Mouse (Mus musculus): Measurements from ENCODE around the gene Myo1h. TPM values are rescaled to one million over a fixed set of nuclear protein-coding genes. Genes with fewer than 3 reads are reported as not detected.

The Myo1h gene
- polyA plus RNA-seq, 1 experiment = 0.09 TPM

GRCm38 (mm10) chr5:114264791-114265190 is 24.2 kb upstream of the Myo1h start:
- TF ChIP-seq POLR2A (IDR thresholded peaks at IDR 0.05; ENCODE audit: low read depth, low read length) (no peak), CTCF (conservative IDR thresholded peaks at IDR 0.05; ENCODE audit: insufficient read depth, insufficient read length, low read depth, low read length) (no peak)
- Histone ChIP-seq H3K4me3 (ENCODE audit: insufficient read depth, low read depth, low read length) (no peak overlapping the region), H3K4me1 (ENCODE audit: control insufficient read depth, insufficient read depth, low read length) (no peaks in the 10 kb centered on the region), H3K36me3 (ENCODE audit: control insufficient read depth, insufficient read depth, low read length) (no peaks in the 10 kb centered on the region), H3K27me3 (replicated peaks; ENCODE audit: control insufficient read depth, insufficient read depth, low read length) (no peaks in the 10 kb centered on the region), H3K27ac (ENCODE audit: insufficient read depth, low read depth, low read length) (no peak overlapping the region)
- DNase-seq = no peak
- 80% methylated on average over 8 of the region's 8 CpGs for WGBS

- Histone ChIP-seq H3K27me3 (replicated peaks; ENCODE audit: control insufficient read depth, insufficient read depth, low read length) (no peaks in the 10 kb centered on the region), H3K27ac (ENCODE audit: insufficient read depth, low read depth, low read length) (no peak overlapping the region), H3K36me3 (ENCODE audit: control insufficient read depth, insufficient read depth, low read length) (no peaks in the 10 kb centered on the region), H3K4me1 (ENCODE audit: control insufficient read depth, insufficient read depth, low read length) (no peaks in the 10 kb centered on the region), H3K4me3 (ENCODE audit: insufficient read depth, low read depth, low read length) (no peak overlapping the region)
- no peak for DNase-seq
- TF ChIP-seq CTCF (conservative IDR thresholded peaks at IDR 0.05; ENCODE audit: insufficient read depth, insufficient read length, low read depth, low read length) (no peak), POLR2A (IDR thresholded peaks at IDR 0.05; ENCODE audit: low read depth, low read length) (no peak)
- 32% methylated on average over 7 of the region's 7 CpGs for WGBS
These were observed 20.3 kb upstream of the Myo1h start for GRCm38 (mm10) chr5:114268646-114269045.

- Histone ChIP-seq H3K4me3 (ENCODE audit: insufficient read depth, low read depth, low read length) (no peak overlapping the region), H3K27me3 (replicated peaks; ENCODE audit: control insufficient read depth, insufficient read depth, low read length) (no peaks in the 10 kb centered on the region), H3K36me3 (ENCODE audit: control insufficient read depth, insufficient read depth, low read length) (no peaks in the 10 kb centered on the region), H3K4me1 (ENCODE audit: control insufficient read depth, insufficient read depth, low read length) (no peaks in the 10 kb centered on the region), H3K27ac (ENCODE audit: insufficient read depth, low read depth, low read length) (no peak overlapping the region)
- WGBS = 48% methylated on average over 7 of the region's 7 CpGs
- TF ChIP-seq POLR2A (IDR thresholded peaks at IDR 0.05; ENCODE audit: low read depth, low read length) (no peak), CTCF (conservative IDR thresholded peaks at IDR 0.05; ENCODE audit: insufficient read depth, insufficient read length, low read depth, low read length) (no peak)
- DNase-seq = no peak
These were observed 19.5 kb upstream of the Myo1h start for GRCm38 (mm10) chr5:114269499-114269898.

- H3K27ac ChIP-seq (ENCODE audit: insufficient read depth, low read depth, low read length) = no peak overlapping the region
- no peaks in the 10 kb centered on the region for H3K27me3 ChIP-seq (replicated peaks; ENCODE audit: control insufficient read depth, insufficient read depth, low read length)
- TF ChIP-seq CTCF (conservative IDR thresholded peaks at IDR 0.05; ENCODE audit: insufficient read depth, insufficient read length, low read depth, low read length) (no peak), POLR2A (IDR thresholded peaks at IDR 0.05; ENCODE audit: low read depth, low read length) (no peak)
- no peak for DNase-seq
- H3K4me3 ChIP-seq (ENCODE audit: insufficient read depth, low read depth, low read length) = no peak overlapping the region
- no peaks in the 10 kb centered on the region for H3K36me3 ChIP-seq (ENCODE audit: control insufficient read depth, insufficient read depth, low read length)
- H3K4me1 ChIP-seq (ENCODE audit: control insufficient read depth, insufficient read depth, low read length) = no peaks in the 10 kb centered on the region
- 24% methylated on average over 12 of the region's 12 CpGs for WGBS
These were observed 19.0 kb upstream of the Myo1h start for GRCm38 (mm10) chr5:114269984-114270383.

- no peaks in the 10 kb centered on the region for H3K27me3 ChIP-seq (replicated peaks; ENCODE audit: control insufficient read depth, insufficient read depth, low read length)
- no peak for TF ChIP-seq CTCF (conservative IDR thresholded peaks at IDR 0.05; ENCODE audit: insufficient read depth, insufficient read length, low read depth, low read length)
- no peak for TF ChIP-seq POLR2A (IDR thresholded peaks at IDR 0.05; ENCODE audit: low read depth, low read length)
- H3K4me1 ChIP-seq (ENCODE audit: control insufficient read depth, insufficient read depth, low read length) = no peaks in the 10 kb centered on the region
- no peak within 1 kb of the TSS for H3K4me3 ChIP-seq (ENCODE audit: insufficient read depth, low read depth, low read length)
- no peaks in the 10 kb centered on the region for H3K36me3 ChIP-seq (ENCODE audit: control insufficient read depth, insufficient read depth, low read length)
- DNase-seq = no peak
- no peak within 1 kb of the TSS for H3K27ac ChIP-seq (ENCODE audit: insufficient read depth, low read depth, low read length)
- WGBS = under 1% methylated on average over 52 of the region's 56 CpGs
These were observed 15.1 kb upstream of the Myo1h start, which contains the start of gene Foxn4 for GRCm38 (mm10) chr5:114273693-114274402. Foxn4 (minus strand) TSS chr5:114273807.

GRCm38 (mm10) chr5:114275339-114275738 is 13.6 kb upstream of the Myo1h start:
- 32% methylated on average over 8 of the region's 8 CpGs for WGBS
- Histone ChIP-seq H3K4me3 (ENCODE audit: insufficient read depth, low read depth, low read length) (no peak overlapping the region), H3K36me3 (ENCODE audit: control insufficient read depth, insufficient read depth, low read length) (no peaks in the 10 kb centered on the region), H3K4me1 (ENCODE audit: control insufficient read depth, insufficient read depth, low read length) (no peaks in the 10 kb centered on the region), H3K27ac (ENCODE audit: insufficient read depth, low read depth, low read length) (no peak overlapping the region), H3K27me3 (replicated peaks; ENCODE audit: control insufficient read depth, insufficient read depth, low read length) (no peaks in the 10 kb centered on the region)
- DNase-seq = no peak
- TF ChIP-seq CTCF (conservative IDR thresholded peaks at IDR 0.05; ENCODE audit: insufficient read depth, insufficient read length, low read depth, low read length) (no peak), POLR2A (IDR thresholded peaks at IDR 0.05; ENCODE audit: low read depth, low read length) (no peak)

GRCm38 (mm10) chr5:114275991-114276390 is 13.0 kb upstream of the Myo1h start:
- Histone ChIP-seq H3K27me3 (replicated peaks; ENCODE audit: control insufficient read depth, insufficient read depth, low read length) (no peaks in the 10 kb centered on the region), H3K4me3 (ENCODE audit: insufficient read depth, low read depth, low read length) (no peak overlapping the region), H3K36me3 (ENCODE audit: control insufficient read depth, insufficient read depth, low read length) (no peaks in the 10 kb centered on the region), H3K27ac (ENCODE audit: insufficient read depth, low read depth, low read length) (no peak overlapping the region), H3K4me1 (ENCODE audit: control insufficient read depth, insufficient read depth, low read length) (no peaks in the 10 kb centered on the region)
- 25% methylated on average over 16 of the region's 16 CpGs for WGBS
- TF ChIP-seq CTCF (conservative IDR thresholded peaks at IDR 0.05; ENCODE audit: insufficient read depth, insufficient read length, low read depth, low read length) = no peak
- DNase-seq = no peak
